Mouse (Mus musculus) liver, embryonic 12.5 days (tissue): Measurements from ENCODE around the gene Nkg7. TPM values are rescaled to one million over a fixed set of nuclear protein-coding genes. Genes with fewer than 3 reads are reported as not detected.
A peak's percentile ranks its signal among the peaks of the same experiment; 100 is the strongest.
"Not testable (repeated sequence)": the region's sequence is repeated elsewhere in the genome, so short reads cannot be mapped to it uniquely, and the experiment has no call there.

ENCODE experiments used
- ATAC-seq: fragments of 200-750 bp; cut with Nextera tagmentation; 2 replicates; pipeline ENCODE4 v1.8.0; 2017; ENCODE audit warnings: moderate number of reproducible peaks, mild to moderate bottlenecking, moderate library complexity
- H3K27ac ChIP-seq: fragments of 300-500 bp; sonication (generic); 2 replicates; pipeline ENCODE4 v1.5.1; 2016; ENCODE audit warnings: mild to moderate bottlenecking
- H3K27me3 ChIP-seq: fragments of 300-500 bp; sonication (generic); replicated peaks from 2 replicates; pipeline ENCODE4 v1.6.1; 2016; ENCODE audit warnings: mild to moderate bottlenecking, moderate library complexity
- H3K36me3 ChIP-seq: fragments of 300-500 bp; sonication (generic); 2 replicates; pipeline ENCODE4 v1.6.1; 2016; ENCODE audit warnings: mild to moderate bottlenecking, moderate library complexity
- H3K4me1 ChIP-seq: fragments of 300-500 bp; sonication (generic); 2 replicates; pipeline ENCODE4 v1.6.1; 2016
- H3K4me2 ChIP-seq: fragments of 300-500 bp; sonication (generic); 2 replicates; pipeline ENCODE4 v1.6.1; 2016; ENCODE audit warnings: mild to moderate bottlenecking, moderate library complexity
- H3K4me3 ChIP-seq: fragments of 300-500 bp; sonication (generic); 2 replicates; pipeline ENCODE4 v1.5.1; 2016; ENCODE audit warnings: mild to moderate bottlenecking, moderate library complexity
- H3K9ac ChIP-seq: fragments of 300-500 bp; sonication (generic); 2 replicates; pipeline ENCODE4 v1.6.1; 2016; ENCODE audit warnings: mild to moderate bottlenecking, moderate library complexity
- H3K9me3 ChIP-seq: fragments of 300-500 bp; sonication (generic); replicated peaks from 2 replicates; pipeline ENCODE4 v1.6.1; 2016; ENCODE audit warnings: mild to moderate bottlenecking, moderate library complexity
- WGBS: fragments of 180-500 bp; shearing (Covaris S2); methylation state at CpG from one replicate; pipeline ENCODE4 v1.1.7; 2016; ENCODE audit not compliant: insufficient replicate concordance; 5-methylcytosine and 5-hydroxymethylcytosine counted together
- polyA plus RNA-seq: library from polyadenylated mRNA; unstranded; fragments of >200 nt; fragmentation: Nextera tagmentation; extraction: Ambion mirVana; gene quantifications from 2 replicates; pipeline ENCODE4 v1.2.1, GENCODE M21; 2016

Nkg7 gene
- polyA plus RNA-seq: 3.8 and 4.4 TPM in 2 replicates

- Histone ChIP-seq H3K36me3 (no peaks in the 10 kb centered on the region), H3K4me1 (peaks cover 21% of the 10 kb centered on the region), H3K9me3 (no peaks in the 10 kb centered on the region), H3K27me3 (no peaks in the 10 kb centered on the region), H3K9ac (no peak within 1 kb of the TSS), H3K27ac (no peak within 1 kb of the TSS), H3K4me2 (no peak within 1 kb of the TSS), H3K4me3 (no peak within 1 kb of the TSS)
- ATAC-seq: no peak
- WGBS: 46% methylated on average over 10 of the region's 10 CpGs
Observed at GRCm38 (mm10) chr7:43436341-43437255, at the start of gene Nkg7. Gene Nkg7, plus strand, starts transcription at chr7:43437073.

- no peaks in the 10 kb centered on the region for H3K36me3 ChIP-seq
- no peak overlapping the region for H3K9ac ChIP-seq
- H3K27me3 ChIP-seq: no peaks in the 10 kb centered on the region
- no peak overlapping the region for H3K4me3 ChIP-seq
- WGBS: 40% methylated on average over 8 of the region's 8 CpGs
- H3K27ac ChIP-seq: no peak overlapping the region
- no peaks in the 10 kb centered on the region for H3K4me1 ChIP-seq
- H3K4me2 ChIP-seq: no peak overlapping the region
- ATAC-seq: no peak
- H3K9me3 ChIP-seq: no peaks in the 10 kb centered on the region
Observed at GRCm38 (mm10) chr7:43392349-43393121, 44.3 kb upstream of the Nkg7 start.

- Histone ChIP-seq H3K4me3 (no peak overlapping the region), H3K9me3 (no peaks in the 10 kb centered on the region), H3K27me3 (no peaks in the 10 kb centered on the region), H3K27ac (no peak overlapping the region), H3K36me3 (no peaks in the 10 kb centered on the region), H3K4me2 (no peak overlapping the region), H3K4me1 (no peaks in the 10 kb centered on the region), H3K9ac (no peak overlapping the region)
- no peak for ATAC-seq
- 58% methylated on average over 2 of the region's 2 CpGs for WGBS
Observed at GRCm38 (mm10) chr7:43399501-43399900, 37.4 kb upstream of the Nkg7 start.

- no peak for ATAC-seq
- no peaks in the 10 kb centered on the region for H3K9me3 ChIP-seq
- no peaks in the 10 kb centered on the region for H3K4me1 ChIP-seq
- H3K4me2 ChIP-seq: no peak overlapping the region
- H3K4me3 ChIP-seq: no peak overlapping the region
- H3K36me3 ChIP-seq: no peaks in the 10 kb centered on the region
- no peak overlapping the region for H3K27ac ChIP-seq
- H3K9ac ChIP-seq: no peak overlapping the region
- no peaks in the 10 kb centered on the region for H3K27me3 ChIP-seq
- 11% methylated on average over 2 of the region's 2 CpGs for WGBS
Observed at GRCm38 (mm10) chr7:43402718-43403117, 34.2 kb upstream of the Nkg7 start.

- no peaks in the 10 kb centered on the region for H3K4me1 ChIP-seq
- WGBS: 50% methylated on average over 3 of the region's 3 CpGs
- no peak overlapping the region for H3K4me2 ChIP-seq
- H3K9me3 ChIP-seq: no peaks in the 10 kb centered on the region
- no peak overlapping the region for H3K27ac ChIP-seq
- no peaks in the 10 kb centered on the region for H3K27me3 ChIP-seq
- ATAC-seq: no peak
- no peak overlapping the region for H3K4me3 ChIP-seq
- no peak overlapping the region for H3K9ac ChIP-seq
- H3K36me3 ChIP-seq: no peaks in the 10 kb centered on the region
Observed at GRCm38 (mm10) chr7:43407573-43407972, 29.3 kb upstream of the Nkg7 start.

GRCm38 (mm10) chr7:43408131-43408553, 28.7 kb upstream of the Nkg7 start, which contains the start of gene Siglecg:
Gene Siglecg, plus strand, starts transcription at chr7:43408204.
- ATAC-seq: no peak

GRCm38 (mm10) chr7:43409084-43409483, 27.8 kb upstream of the Nkg7 start:
- Histone ChIP-seq H3K36me3 (no peaks in the 10 kb centered on the region), H3K27ac (no peak overlapping the region), H3K9ac (no peak overlapping the region), H3K4me2 (no peak overlapping the region), H3K4me3 (no peak overlapping the region), H3K9me3 (no peaks in the 10 kb centered on the region), H3K27me3 (no peaks in the 10 kb centered on the region), H3K4me1 (no peaks in the 10 kb centered on the region)
- WGBS: 57% methylated on average over 3 of the region's 3 CpGs
- ATAC-seq: no peak

More at GRCm38 (mm10) chr7:43408131-43408553, 28.7 kb upstream of the Nkg7 start, which contains the start of gene Siglecg:
- H3K4me1 ChIP-seq: no peaks in the 10 kb centered on the region
- WGBS: 55% methylated on average over 4 of the region's 4 CpGs
- H3K9ac ChIP-seq: no peak within 1 kb of the TSS
- no peak within 1 kb of the TSS for H3K4me2 ChIP-seq
- no peak within 1 kb of the TSS for H3K27ac ChIP-seq
- H3K4me3 ChIP-seq: no peak within 1 kb of the TSS
- H3K36me3 ChIP-seq: no peaks in the 10 kb centered on the region
- H3K27me3 ChIP-seq: no peaks in the 10 kb centered on the region
- no peaks in the 10 kb centered on the region for H3K9me3 ChIP-seq

- H3K27ac ChIP-seq, H3K4me2 ChIP-seq, H3K9me3 ChIP-seq, ATAC-seq, H3K36me3 ChIP-seq, H3K9ac ChIP-seq, H3K27me3 ChIP-seq, H3K4me3 ChIP-seq, H3K4me1 ChIP-seq: not testable (repeated sequence)
- 32% methylated on average over 4 of the region's 4 CpGs for WGBS
Observed at GRCm38 (mm10) chr7:43411724-43412123, 25.1 kb upstream of the Nkg7 start.

GRCm38 (mm10) chr7:43417298-43417697, 19.6 kb upstream of the Nkg7 start:
- no peak overlapping the region for H3K9ac ChIP-seq
- H3K4me2 ChIP-seq: no peak overlapping the region
- H3K27me3 ChIP-seq: no peaks in the 10 kb centered on the region
- H3K4me3 ChIP-seq: no peak overlapping the region
- no peaks in the 10 kb centered on the region for H3K4me1 ChIP-seq
- WGBS: 80% methylated on average over 10 of the region's 10 CpGs
- peaks cover 7% of the 10 kb centered on the region; the same call in 1 of the 2 replicates for H3K9me3 ChIP-seq
- no peaks in the 10 kb centered on the region for H3K36me3 ChIP-seq
- H3K27ac ChIP-seq: no peak overlapping the region
- ATAC-seq: no peak

- peak; percentile 89 for ATAC-seq
- 14% methylated on average over 11 of the region's 11 CpGs for WGBS
- peaks cover 4% of the 10 kb centered on the region for H3K4me1 ChIP-seq
- no peak overlapping the region for H3K4me3 ChIP-seq
- H3K9me3 ChIP-seq: no peaks in the 10 kb centered on the region
- H3K27me3 ChIP-seq: no peaks in the 10 kb centered on the region
- H3K4me2 ChIP-seq: peak overlapping the region; percentile 29; the same call in 1 of the 2 replicates
- H3K36me3 ChIP-seq: no peaks in the 10 kb centered on the region
- no peak overlapping the region for H3K9ac ChIP-seq
- no peak overlapping the region for H3K27ac ChIP-seq
Observed at GRCm38 (mm10) chr7:43422995-43423617, 13.8 kb upstream of the Nkg7 start.

- Histone ChIP-seq H3K36me3 (no peaks in the 10 kb centered on the region), H3K4me3 (no peak overlapping the region), H3K4me1 (peaks cover 4% of the 10 kb centered on the region), H3K9me3 (no peaks in the 10 kb centered on the region), H3K9ac (no peak overlapping the region), H3K4me2 (no peak overlapping the region), H3K27ac (no peak overlapping the region), H3K27me3 (no peaks in the 10 kb centered on the region)
- 51% methylated on average over 3 of the region's 3 CpGs for WGBS
- ATAC-seq: no peak
Observed at GRCm38 (mm10) chr7:43423991-43424625, 12.8 kb upstream of the Nkg7 start.
